Mouse (Mus musculus) hindbrain, postnatal 0 days (tissue): Measurements from ENCODE around the gene Gemin5. TPM values are rescaled to one million over a fixed set of nuclear protein-coding genes. Genes with fewer than 3 reads are reported as not detected.
A peak's percentile ranks its signal among the peaks of the same experiment; 100 is the strongest.

ENCODE experiments used
- ATAC-seq: fragments of 200-750 bp; cut with Nextera tagmentation; 2 replicates; pipeline ENCODE4 v1.8.0; 2017; ENCODE audit warnings: mild to moderate bottlenecking, moderate TSS enrichment, moderate library complexity
- DNase-seq: peaks from one replicate; pipeline ENCODE4 v3.0.0-alpha.2; 2015; ENCODE audit warnings: low spot score
- H3K27ac ChIP-seq: fragments of 300-500 bp; sonication (generic); 2 replicates; pipeline ENCODE4 v1.5.1; 2014; ENCODE audit warnings: mild to moderate bottlenecking
- H3K27me3 ChIP-seq: fragments of 300-500 bp; sonication (generic); 2 replicates; pipeline ENCODE4 v1.6.1; 2014; ENCODE audit warnings: low read length, mixed read lengths; ENCODE audit not compliant: insufficient read depth
- H3K36me3 ChIP-seq: fragments of 300-500 bp; sonication (generic); 2 replicates; pipeline ENCODE4 v1.6.1; 2014; ENCODE audit warnings: low read length, mixed read lengths; ENCODE audit not compliant: insufficient read depth
- H3K4me1 ChIP-seq: fragments of 300-500 bp; sonication (generic); 2 replicates; pipeline ENCODE4 v1.6.1; 2014; ENCODE audit warnings: antibody characterized with exemption, low read length, mixed read lengths; ENCODE audit not compliant: insufficient read depth
- H3K4me2 ChIP-seq: fragments of 300-500 bp; sonication (generic); 2 replicates; pipeline ENCODE4 v1.6.1; 2014; ENCODE audit warnings: low read depth, mild to moderate bottlenecking, low read length, moderate library complexity, mixed read lengths
- H3K4me3 ChIP-seq: fragments of 300-500 bp; sonication (generic); 2 replicates; pipeline ENCODE4 v1.5.1; 2014; ENCODE audit warnings: low read length
- H3K9ac ChIP-seq: fragments of 300-500 bp; sonication (generic); replicated peaks from 2 replicates; pipeline ENCODE4 v1.6.1; 2014; ENCODE audit warnings: mild to moderate bottlenecking, low read length, moderate library complexity, mixed read lengths
- H3K9me3 ChIP-seq: fragments of 300-500 bp; sonication (generic); 2 replicates; pipeline ENCODE4 v1.6.1; 2016; ENCODE audit warnings: low read length, mixed read lengths
- CTCF ChIP-seq: IDR thresholded peaks from 2 replicates; pipeline ENCODE4 v1.5.1; 2016; ENCODE audit warnings: antibody characterized with exemption, control low read depth, low read depth
- WGBS: fragments of 180-500 bp; shearing (Covaris S2); extraction: QIAGEN DNeasy Blood & Tissue Kit; methylation state at CpG from one replicate; pipeline ENCODE4 v1.1.7; 2014; 5-methylcytosine and 5-hydroxymethylcytosine counted together
- polyA plus RNA-seq: library from polyadenylated mRNA; unstranded; fragments of >200 nt; fragmentation: Nextera tagmentation; extraction: Ambion mirVana; gene quantifications from 2 replicates; pipeline ENCODE4 v1.2.1, GENCODE M21; 2015
- total RNA-seq: library from RNA; depleted of rRNA; stranded (reverse); fragments of >200 nt; gene quantifications from 2 replicates; pipeline ENCODE4 v1.2.3, GENCODE M21; 2014; rRNA removed

Gemin5 gene
- total and polyA plus RNA-seq, 2 experiments from 2014 or later = 10.4 to 19.6 TPM

DNA sequence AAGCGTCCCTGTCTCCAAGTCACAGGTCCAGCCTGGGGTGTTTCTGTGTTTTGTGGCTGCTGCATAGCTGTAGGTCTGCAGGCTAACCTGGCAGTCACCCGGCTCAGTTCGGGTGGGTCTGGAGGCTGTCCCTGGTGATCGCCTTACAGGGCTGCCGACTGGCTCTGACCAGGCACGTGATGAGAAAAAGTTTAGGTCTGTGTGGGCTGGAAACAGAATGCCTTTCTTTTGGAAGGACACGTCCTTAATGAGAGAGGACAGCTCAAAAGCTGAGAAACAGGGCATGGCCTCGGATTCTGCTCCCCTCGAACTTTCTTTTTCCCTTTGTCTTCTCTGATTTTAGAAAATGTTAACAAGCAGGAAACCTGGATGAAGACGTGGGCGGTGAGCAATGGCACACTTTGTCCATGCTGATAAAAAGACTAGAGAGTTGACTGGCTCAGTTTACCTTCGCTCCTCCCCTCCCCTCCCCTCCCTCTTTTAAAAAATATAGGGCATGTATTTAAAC, 75.3 kb downstream of the Gemin5 start, which contains the start of gene Gm12248:
Gene Gm12248 (minus strand): TSS at position 114 of the 508 bp plus-strand sequence.
- H3K36me3 ChIP-seq = no peaks in the 10 kb centered on the region
- H3K4me3 ChIP-seq = no peak within 1 kb of the TSS
- no peak within 1 kb of the TSS for H3K27ac ChIP-seq
- no peak for ATAC-seq
- TF ChIP-seq CTCF = no peak
- no peak within 1 kb of the TSS for H3K9ac ChIP-seq
- no peak for DNase-seq
- no peaks in the 10 kb centered on the region for H3K9me3 ChIP-seq
- H3K27me3 ChIP-seq = no peaks in the 10 kb centered on the region
- H3K4me2 ChIP-seq = peak within 1 kb of the TSS; percentile 19; the same call in 1 of the 2 replicates
- 22% methylated on average over 12 of the region's 12 CpGs for WGBS
- no peaks in the 10 kb centered on the region for H3K4me1 ChIP-seq

DNA sequence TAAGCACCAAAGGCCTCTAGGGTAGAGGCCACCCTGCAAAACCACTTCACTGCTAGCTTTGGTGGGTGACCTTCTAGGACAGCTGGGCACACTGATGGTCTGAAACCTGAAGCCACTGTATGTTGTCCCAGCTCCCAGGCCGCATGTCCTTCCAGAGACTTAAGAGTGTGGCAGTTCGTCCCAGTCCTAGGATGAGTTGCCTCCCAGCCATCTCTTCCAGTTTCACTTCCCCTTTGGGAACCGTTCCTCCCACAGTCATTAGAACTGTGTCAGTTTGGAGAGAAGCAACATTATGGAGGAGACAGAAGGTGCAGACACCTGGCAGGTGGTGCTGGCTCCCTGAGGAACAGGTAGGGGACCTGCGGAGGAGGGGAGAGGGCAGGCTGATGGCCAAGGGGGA, 75.8 kb downstream of the Gemin5 start:
- no peaks in the 10 kb centered on the region for H3K27me3 ChIP-seq
- H3K4me3 ChIP-seq = no peak overlapping the region
- H3K36me3 ChIP-seq = no peaks in the 10 kb centered on the region
- H3K9ac ChIP-seq = no peak overlapping the region
- no peak for ATAC-seq
- no peak overlapping the region for H3K27ac ChIP-seq
- no peak for TF ChIP-seq CTCF
- no peaks in the 10 kb centered on the region for H3K4me1 ChIP-seq
- WGBS = 67% methylated on average over 4 of the region's 4 CpGs
- no peak for DNase-seq
- no peaks in the 10 kb centered on the region for H3K9me3 ChIP-seq
- H3K4me2 ChIP-seq = peak overlapping the region; percentile 19; the same call in 1 of the 2 replicates

GRCm38 (mm10) chr11:58081716-58082115, 86.6 kb downstream of the Gemin5 start:
- 84% methylated on average over 6 of the region's 6 CpGs for WGBS
- no peak for ATAC-seq

DNA sequence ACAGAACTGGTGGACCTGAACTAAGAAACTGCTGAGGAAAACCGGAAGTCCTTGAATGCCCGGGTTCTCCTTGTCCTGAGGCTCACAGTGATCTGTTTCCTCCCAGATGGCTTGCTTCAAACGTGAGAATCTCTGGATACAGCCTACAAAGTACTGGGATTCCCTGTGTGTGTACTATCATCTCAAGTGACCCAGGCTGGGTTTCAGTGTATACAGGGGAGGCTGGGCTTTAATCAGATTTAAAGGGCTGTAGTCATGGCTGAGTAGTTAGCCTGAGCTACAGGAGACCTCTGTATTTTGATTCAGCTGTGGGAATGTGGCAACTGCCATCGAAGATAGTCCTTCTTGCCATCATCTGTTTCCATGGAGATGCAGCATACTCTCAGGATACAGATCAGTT, 91.1 kb downstream of the Gemin5 start:
- no peak for DNase-seq
- TF ChIP-seq CTCF = no peak
- Histone ChIP-seq H3K9me3 (no peaks in the 10 kb centered on the region), H3K36me3 (no peaks in the 10 kb centered on the region), H3K4me3 (no peak overlapping the region), H3K9ac (no peak overlapping the region), H3K27me3 (no peaks in the 10 kb centered on the region), H3K27ac (no peak overlapping the region), H3K4me2 (no peak overlapping the region), H3K4me1 (no peaks in the 10 kb centered on the region)
- 69% methylated on average over 4 of the region's 4 CpGs for WGBS
- no peak for ATAC-seq

More at GRCm38 (mm10) chr11:58081716-58082115, 86.6 kb downstream of the Gemin5 start:
- Histone ChIP-seq H3K9me3 (no peaks in the 10 kb centered on the region), H3K27ac (no peak overlapping the region), H3K27me3 (no peaks in the 10 kb centered on the region), H3K4me2 (no peak overlapping the region), H3K4me1 (no peaks in the 10 kb centered on the region), H3K9ac (no peak overlapping the region), H3K36me3 (no peaks in the 10 kb centered on the region), H3K4me3 (no peak overlapping the region)
- no peak for TF ChIP-seq CTCF
- no peak for DNase-seq

GRCm38 (mm10) chr11:58072978-58073377, 95.4 kb downstream of the Gemin5 start:
- Histone ChIP-seq H3K4me2 (no peak overlapping the region), H3K27ac (no peak overlapping the region), H3K4me3 (no peak overlapping the region), H3K27me3 (no peaks in the 10 kb centered on the region), H3K9ac (no peak overlapping the region), H3K36me3 (no peaks in the 10 kb centered on the region), H3K9me3 (no peaks in the 10 kb centered on the region), H3K4me1 (no peaks in the 10 kb centered on the region)
- DNase-seq (no peak), ATAC-seq (no peak)
- 82% methylated on average over 3 of the region's 3 CpGs for WGBS
- no peak for TF ChIP-seq CTCF

Other genes with a start within 250 kb of the Gemin5 start
- gene Larp1, start 159.5 kb downstream of the Gemin5 start, total RNA-seq = 41.0 and 42.9 TPM in 2 replicates
- 14.9 and 15.0 TPM in 2 replicates for gene Larp1, start 159.5 kb downstream of the Gemin5 start, polyA plus RNA-seq
- gene Gm12248, start 75.4 kb downstream of the Gemin5 start, total RNA-seq = not detected in 2 replicates
- not detected in 2 replicates for gene Gm12248, start 75.4 kb downstream of the Gemin5 start, polyA plus RNA-seq
- 76.4 and 83.7 TPM in 2 replicates for gene Cnot8, start 64.4 kb downstream of the Gemin5 start, total RNA-seq
- 82.1 and 83.1 TPM in 2 replicates for gene Cnot8, start 64.4 kb downstream of the Gemin5 start, polyA plus RNA-seq
- gene Mrpl22, start 3.1 kb upstream of the Gemin5 start, total RNA-seq = 24.7 and 37.7 TPM in 2 replicates
- gene Mrpl22, start 3.1 kb upstream of the Gemin5 start, polyA plus RNA-seq = 98.8 and 98.9 TPM in 2 replicates
- 2.7 and 6.3 TPM in 2 replicates for gene Igtp, start 31.0 kb upstream of the Gemin5 start, total RNA-seq
- gene Igtp, start 31.0 kb upstream of the Gemin5 start, polyA plus RNA-seq = 2.1 and 3.0 TPM in 2 replicates
- gene Irgm2, start 31.1 kb upstream of the Gemin5 start, total RNA-seq = 1.2 and 1.8 TPM in 2 replicates
- gene Irgm2, start 31.1 kb upstream of the Gemin5 start, polyA plus RNA-seq = 0.80 and 1.6 TPM in 2 replicates
- gene 4930438A08Rik, start 106.3 kb upstream of the Gemin5 start, total RNA-seq = not detected in 2 replicates
- not detected in 2 replicates for gene 4930438A08Rik, start 106.3 kb upstream of the Gemin5 start, polyA plus RNA-seq
- 23.9 and 27.8 TPM in 2 replicates for gene Zfp692, start 138.5 kb upstream of the Gemin5 start, total RNA-seq
- 19.7 and 21.9 TPM in 2 replicates for gene Zfp692, start 138.5 kb upstream of the Gemin5 start, polyA plus RNA-seq
- gene Zfp672, start 161.8 kb upstream of the Gemin5 start, total RNA-seq = 36.3 and 42.9 TPM in 2 replicates
- 43.8 TPM in 2 replicates for gene Zfp672, start 161.8 kb upstream of the Gemin5 start, polyA plus RNA-seq
- 51.8 and 55.4 TPM in 2 replicates for gene Sh3bp5l, start 162.2 kb upstream of the Gemin5 start, total RNA-seq
- gene Sh3bp5l, start 162.2 kb upstream of the Gemin5 start, polyA plus RNA-seq = 39.7 and 40.3 TPM in 2 replicates
- gene Lypd8, start 210.5 kb upstream of the Gemin5 start, total RNA-seq = not detected in 2 replicates
- gene Lypd8, start 210.5 kb upstream of the Gemin5 start, polyA plus RNA-seq = not detected in 2 replicates